Mouse (Mus musculus) yolk sac, embryonic 10.5 days (tissue): ENCODE results near the gene Mapk3.
"Not testable (repeated sequence)": the region's sequence is repeated elsewhere in the genome, so short reads cannot be mapped to it uniquely, and the experiment has no call there.

Experiments used
- DNase-seq: peaks from one replicate; pipeline ENCODE4 v3.0.0-alpha.2; 2017; ENCODE audit warnings: low spot score

Gene Mapk3

GRCm38 (mm10) chr7:126759050-126759671 lies at the start of gene Mapk3:
Gene Mapk3 (plus strand): TSS chr7:126759601.
- peak; percentile 92 for DNase-seq

GRCm38 (mm10) chr7:126710266-126710665 lies 49.1 kb upstream of the Mapk3 start:
- DNase-seq, result no peak

DNA sequence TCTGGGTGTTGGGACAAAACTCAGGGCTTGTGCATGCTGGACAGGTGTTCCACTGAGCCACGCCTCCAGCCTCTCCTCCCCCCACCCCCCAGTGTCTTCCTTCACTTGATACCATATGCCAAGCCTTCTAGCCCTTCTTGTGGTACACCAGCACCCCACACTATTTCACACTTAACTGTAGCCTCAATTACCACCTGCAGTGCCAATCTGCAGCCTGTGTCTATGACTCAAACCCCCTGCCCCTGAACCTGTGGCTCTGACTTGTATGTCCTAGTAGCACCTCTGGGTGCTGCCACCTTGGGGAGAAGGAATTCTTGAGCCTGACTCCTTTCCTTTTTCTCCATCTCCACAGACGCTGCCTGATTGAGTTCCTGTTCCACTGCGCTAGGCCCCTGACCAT lies 47.5 kb upstream of the Mapk3 start:
- DNase-seq, result no peak

DNA sequence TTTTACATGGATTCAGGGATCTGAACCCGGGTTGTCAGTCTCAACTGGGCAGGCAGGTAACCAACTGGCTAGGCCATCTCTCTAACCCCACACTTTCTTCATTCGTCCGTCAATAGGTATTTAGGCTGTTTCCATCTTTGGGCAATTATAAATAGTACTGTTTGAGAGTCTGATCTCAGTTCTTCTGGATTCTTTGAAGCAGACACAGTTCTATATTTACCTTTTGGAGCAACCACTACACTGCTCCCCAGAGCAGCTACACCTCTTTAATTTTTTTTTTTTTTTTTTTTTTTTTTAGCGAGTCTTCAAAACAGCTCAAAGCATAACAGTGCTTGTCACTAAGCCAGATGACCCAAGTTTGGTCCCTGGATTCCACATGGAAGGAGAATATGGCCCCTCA lies 43.7 kb upstream of the Mapk3 start:
- no peak for DNase-seq

- DNase-seq, result no peak
Observed at GRCm38 (mm10) chr7:126717566-126717965, 41.8 kb upstream of the Mapk3 start.

DNA sequence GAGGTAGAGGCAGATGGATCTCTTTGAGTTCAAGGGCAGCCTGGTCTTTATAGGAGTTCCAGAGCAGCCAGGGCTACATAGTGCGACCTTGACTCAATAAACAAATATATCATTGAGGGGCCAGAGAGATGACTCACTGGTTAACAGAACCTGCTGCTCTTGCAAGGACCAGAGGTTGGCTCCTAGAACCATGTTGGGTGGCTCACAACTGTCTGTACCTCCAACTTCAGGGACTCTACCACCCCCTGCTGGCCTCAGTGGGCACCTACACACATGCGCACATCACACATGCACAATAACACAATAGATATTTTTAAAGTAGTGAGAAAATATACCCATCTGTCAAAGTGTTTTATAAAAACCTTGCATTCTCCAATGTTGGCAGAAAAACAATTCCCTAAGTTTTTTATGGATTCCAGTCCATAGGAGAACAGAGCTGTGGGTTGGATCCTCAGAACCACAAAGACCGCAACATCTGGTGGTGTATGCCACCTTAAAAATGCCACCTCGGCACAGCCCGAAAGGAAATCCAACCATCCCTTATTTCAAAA lies 40.5 kb upstream of the Mapk3 start:
- DNase-seq, result no peak

DNA sequence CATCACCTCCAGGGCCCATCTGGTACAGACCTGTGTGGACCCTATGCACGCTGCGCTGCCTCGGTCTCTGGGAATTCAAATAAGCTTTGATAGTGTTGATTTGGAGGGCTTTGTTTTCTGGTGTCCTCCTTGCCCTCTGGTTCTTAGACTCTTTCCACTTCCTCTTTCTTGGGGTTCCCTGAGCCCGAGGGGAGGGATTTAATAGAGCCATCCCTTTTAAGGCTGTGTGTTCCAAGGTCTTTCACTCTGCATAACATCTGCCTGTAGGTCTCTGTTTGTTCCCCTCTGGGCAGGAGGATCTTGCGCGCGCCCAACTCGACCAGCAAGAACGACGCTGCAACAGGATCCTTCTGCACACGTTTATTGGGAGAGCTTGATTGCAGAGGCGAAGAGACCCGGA lies 37.8 kb upstream of the Mapk3 start:
- DNase-seq, result no peak

GRCm38 (mm10) chr7:126725077-126725476 lies 34.3 kb upstream of the Mapk3 start:
- DNase-seq, result no peak

DNA sequence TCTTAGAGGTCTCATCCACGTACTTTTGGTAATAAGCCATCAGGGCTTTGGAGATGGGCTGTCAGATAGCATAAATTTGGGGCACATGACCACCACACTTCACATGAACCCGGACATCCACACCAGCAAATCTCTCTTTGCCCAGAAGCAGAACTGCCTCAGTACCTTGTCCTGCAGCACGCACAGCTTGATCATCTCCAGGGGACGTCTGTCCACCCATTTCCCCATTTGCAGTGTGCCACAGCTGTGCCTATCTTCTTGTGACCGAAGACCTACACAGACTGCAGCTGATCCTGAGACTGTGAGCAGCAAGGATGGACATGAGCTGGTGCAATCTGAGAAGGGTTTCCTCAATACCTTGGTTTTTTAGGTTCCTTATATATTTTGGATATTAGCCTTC lies 33.7 kb upstream of the Mapk3 start:
- no peak for DNase-seq

GRCm38 (mm10) chr7:126730256-126730789 lies 29.1 kb upstream of the Mapk3 start:
- DNase-seq, result not testable (repeated sequence)

- no peak for DNase-seq
Observed at GRCm38 (mm10) chr7:126736122-126736521, 23.3 kb upstream of the Mapk3 start.

- DNase-seq, result no peak
Observed at GRCm38 (mm10) chr7:126739551-126739950, 19.9 kb upstream of the Mapk3 start.

- DNase-seq, result no peak
Observed at GRCm38 (mm10) chr7:126740132-126740735, 19.2 kb upstream of the Mapk3 start.

- no peak for DNase-seq
Observed at GRCm38 (mm10) chr7:126740977-126741376, 18.4 kb upstream of the Mapk3 start.

GRCm38 (mm10) chr7:126741452-126741851 lies 17.9 kb upstream of the Mapk3 start:
- no peak for DNase-seq

DNA sequence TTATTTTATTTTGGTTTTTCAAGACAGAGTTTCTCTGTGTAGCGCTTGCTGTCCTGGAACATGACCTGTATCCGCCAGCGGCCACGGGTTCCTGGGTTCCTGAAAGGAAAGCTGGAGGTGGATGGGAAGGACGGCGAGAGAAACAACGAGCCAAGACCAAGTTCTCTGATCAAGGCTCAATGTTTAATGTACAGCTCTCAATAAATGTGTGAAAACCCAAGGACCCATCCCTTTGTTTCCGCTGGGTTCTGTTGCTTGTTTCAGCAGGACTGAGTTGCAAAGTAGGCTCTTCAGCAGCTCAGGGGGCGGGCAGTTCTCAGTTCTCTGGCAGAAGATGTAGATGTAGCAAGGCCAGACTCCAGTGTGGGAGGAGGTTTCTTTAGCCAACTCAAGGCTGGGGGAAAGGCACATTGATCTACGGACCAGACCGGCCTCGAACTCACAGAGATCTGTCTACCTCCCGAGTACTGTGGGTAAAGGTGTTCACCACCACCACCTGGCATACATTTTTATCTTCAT lies 17.4 kb upstream of the Mapk3 start:
- DNase-seq, result no peak

DNA sequence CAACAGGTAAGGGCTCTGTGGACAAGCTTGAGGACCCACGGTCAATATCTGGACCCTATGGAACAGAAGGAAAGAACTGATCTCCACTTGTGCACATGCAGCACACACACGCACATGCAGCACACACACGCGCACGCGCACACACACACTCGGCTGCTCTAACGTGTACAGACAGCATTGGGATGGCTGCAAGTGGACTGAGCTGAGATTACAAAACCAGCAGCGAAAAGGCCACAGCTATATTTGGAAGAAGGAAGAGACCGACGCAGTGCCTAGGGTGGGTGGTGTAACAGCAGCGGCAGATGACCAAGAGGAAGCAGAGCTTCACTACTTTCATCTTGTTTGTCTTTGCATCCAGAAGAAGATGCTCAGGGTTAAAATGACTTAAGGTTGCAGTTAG lies 13.3 kb upstream of the Mapk3 start:
- DNase-seq, result no peak

DNA sequence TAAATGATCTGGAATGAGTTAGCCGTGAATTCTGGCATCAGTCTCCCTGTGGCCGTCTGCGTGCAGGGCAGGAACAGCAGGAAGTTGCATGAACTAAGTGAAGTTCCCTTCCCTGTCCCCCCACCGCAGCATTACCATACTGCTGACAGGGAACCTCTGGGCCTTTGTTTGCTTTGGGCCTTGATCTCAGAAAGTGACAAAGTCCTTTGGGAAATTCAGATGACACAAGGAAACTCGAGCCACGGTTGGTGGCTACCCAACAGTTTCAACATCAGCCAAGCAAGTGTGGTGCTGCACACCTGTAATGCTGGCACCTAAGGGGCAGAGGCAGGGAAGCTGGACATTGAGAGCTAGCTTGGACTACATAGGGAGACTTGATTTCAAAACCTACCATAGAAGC lies 12.6 kb upstream of the Mapk3 start:
- peak; percentile 86 for DNase-seq

DNA sequence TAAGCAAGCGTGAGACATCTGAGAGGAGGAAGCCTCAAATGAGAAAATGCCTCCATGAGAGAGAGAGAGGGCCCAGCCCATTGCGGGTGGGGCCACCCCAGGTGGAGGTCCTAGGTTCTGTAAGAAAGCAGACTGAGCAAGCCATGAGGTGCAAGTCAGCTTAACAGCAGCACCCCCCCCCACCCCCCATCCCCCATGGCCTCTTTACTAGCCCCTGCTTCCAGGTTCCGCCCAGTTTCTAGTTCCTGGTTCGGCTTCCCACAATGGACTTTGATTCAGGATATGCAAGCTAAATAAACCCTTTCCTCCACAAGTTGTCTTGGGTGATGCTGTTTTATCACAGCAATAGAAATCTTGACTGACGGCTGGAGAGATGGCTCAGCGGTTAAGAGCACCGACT lies 10.6 kb upstream of the Mapk3 start:
- peak; percentile 44 for DNase-seq

GRCm38 (mm10) chr7:126749582-126750343 lies 9.6 kb upstream of the Mapk3 start:
- DNase-seq, result no peak

- peak; percentile 76 for DNase-seq
Observed at GRCm38 (mm10) chr7:126754866-126755265, 4.5 kb upstream of the Mapk3 start.

DNA sequence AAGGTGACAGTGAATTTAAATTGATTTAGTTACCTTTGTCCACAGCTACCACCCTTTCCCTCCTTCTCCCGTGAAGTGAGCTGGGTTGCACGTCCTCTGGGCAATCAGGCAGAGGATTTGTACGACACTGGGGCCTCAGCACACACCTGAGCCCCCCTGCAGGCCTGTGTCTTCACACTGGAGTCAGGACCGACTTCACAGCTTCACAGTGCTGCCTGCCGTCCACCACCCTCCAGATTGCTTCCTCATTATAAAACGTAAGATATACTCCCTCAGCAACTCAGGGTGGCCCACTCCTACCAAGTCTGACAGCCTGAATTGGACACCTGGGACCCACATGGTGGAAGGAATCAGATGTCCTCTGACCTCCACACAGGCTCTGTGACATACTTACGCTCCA lies 862 bp upstream of the Mapk3 start:
- DNase-seq, result no peak
